Mouse (Mus musculus) testis, adult 2 months (tissue): ENCODE measurements around the gene Ldlr. TPM values are rescaled to one million over a fixed set of nuclear protein-coding genes. Genes with fewer than 3 reads are reported as not detected.
"Not testable (repeated sequence)": the region's sequence is repeated elsewhere in the genome, so short reads cannot be mapped to it uniquely, and the experiment has no call there.

Experiments used
- H3K27ac ChIP-seq: fragments of 200-500 bp; 2 replicates; pipeline ENCODE4 v1.5.1; 2012; ENCODE audit warnings: low read depth, low read length; ENCODE audit not compliant: control insufficient read depth, insufficient read depth
- H3K27me3 ChIP-seq: fragments of 200-500 bp; 2 replicates; pipeline ENCODE4 v1.6.1; 2012; ENCODE audit warnings: mild to moderate bottlenecking, low read length, moderate library complexity; ENCODE audit not compliant: control insufficient read depth, insufficient read depth
- H3K36me3 ChIP-seq: fragments of 200-500 bp; 2 replicates; pipeline ENCODE4 v1.6.1; 2012; ENCODE audit warnings: mild to moderate bottlenecking, low read length; ENCODE audit not compliant: control insufficient read depth, insufficient read depth
- H3K4me1 ChIP-seq: fragments of 200-500 bp; 2 replicates; pipeline ENCODE4 v1.6.1; 2012; ENCODE audit warnings: low read length; ENCODE audit not compliant: control insufficient read depth, insufficient read depth
- H3K4me3 ChIP-seq: fragments of 200-500 bp; 2 replicates; pipeline ENCODE4 v1.5.1; 2012; ENCODE audit warnings: low read depth, mild to moderate bottlenecking, low read length, moderate library complexity, mixed read lengths; ENCODE audit not compliant: control insufficient read depth
- CTCF ChIP-seq: fragments of 200-500 bp; IDR thresholded peaks from 2 replicates; pipeline ENCODE4 v1.5.1; 2012; ENCODE audit warnings: low read depth, mild to moderate bottlenecking, inconsistent platforms, low read length, moderate library complexity; ENCODE audit not compliant: control insufficient read depth, insufficient read depth, insufficient replicate concordance
- POLR2A ChIP-seq: fragments of 200-500 bp; IDR thresholded peaks from 2 replicates; pipeline ENCODE4 v1.6.1; 2012; ENCODE audit warnings: low read depth, mild to moderate bottlenecking, inconsistent platforms, low read length, moderate library complexity; ENCODE audit not compliant: control insufficient read depth
- polyA plus RNA-seq: library from polyadenylated mRNA; depleted of rRNA; stranded (reverse); fragments of >200 nt; gene quantifications from 2 replicates; pipeline ENCODE4 v1.2.3, GENCODE M21; 2012

The Ldlr gene
- polyA plus RNA-seq, 1 experiment: 2.9 TPM

GRCm38 (mm10) chr9:21768511-21769411 lies 45.5 kb downstream of the Ldlr start:
- TF ChIP-seq CTCF (no peak), POLR2A (no peak)
- Histone ChIP-seq H3K36me3 (no peaks in the 10 kb centered on the region), H3K4me3 (no peak overlapping the region)

GRCm38 (mm10) chr9:21769558-21770183 lies 46.4 kb downstream of the Ldlr start:
- H3K27me3 ChIP-seq: no peaks in the 10 kb centered on the region
- peak overlapping the region; percentile 39 for H3K27ac ChIP-seq
- H3K4me1 ChIP-seq: peaks cover 12% of the 10 kb centered on the region
- no peak overlapping the region for H3K4me3 ChIP-seq
- no peak for TF ChIP-seq POLR2A
- TF ChIP-seq CTCF: no peak
- H3K36me3 ChIP-seq: no peaks in the 10 kb centered on the region

More at GRCm38 (mm10) chr9:21768511-21769411, 45.5 kb downstream of the Ldlr start:
- Histone ChIP-seq H3K27ac (peak overlapping the region; percentile 74), H3K27me3 (no peaks in the 10 kb centered on the region), H3K4me1 (peaks cover 12% of the 10 kb centered on the region)

- H3K4me1 ChIP-seq, H3K27ac ChIP-seq, H3K4me3 ChIP-seq, H3K27me3 ChIP-seq, H3K36me3 ChIP-seq: not testable (repeated sequence)
Observed at GRCm38 (mm10) chr9:21773396-21773795, 50.1 kb downstream of the Ldlr start.

DNA sequence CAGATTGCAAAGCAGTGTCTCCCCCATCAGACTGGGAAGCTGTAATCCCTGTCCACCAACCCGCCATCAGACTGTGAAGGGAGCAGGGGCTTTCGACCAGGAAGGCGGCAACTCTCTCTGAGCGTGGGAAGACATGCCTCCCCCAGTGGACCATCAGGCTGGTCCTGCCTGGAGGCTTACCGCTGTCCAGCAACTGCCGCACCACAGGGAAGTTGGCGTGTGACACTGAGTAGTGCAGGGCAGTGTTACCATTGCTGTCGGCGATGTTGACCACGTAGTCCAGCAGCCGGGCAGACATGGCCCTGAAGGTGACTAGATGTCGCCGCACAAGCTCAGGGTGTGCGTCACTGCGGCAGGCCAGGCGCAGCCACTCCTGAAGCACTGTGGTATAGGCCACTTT lies 51.1 kb downstream of the Ldlr start:
- Histone ChIP-seq H3K4me3 (no peak overlapping the region), H3K27me3 (no peaks in the 10 kb centered on the region), H3K27ac (no peak overlapping the region), H3K4me1 (peaks cover 2% of the 10 kb centered on the region), H3K36me3 (no peaks in the 10 kb centered on the region)
- TF ChIP-seq CTCF (no peak), POLR2A (no peak)

DNA sequence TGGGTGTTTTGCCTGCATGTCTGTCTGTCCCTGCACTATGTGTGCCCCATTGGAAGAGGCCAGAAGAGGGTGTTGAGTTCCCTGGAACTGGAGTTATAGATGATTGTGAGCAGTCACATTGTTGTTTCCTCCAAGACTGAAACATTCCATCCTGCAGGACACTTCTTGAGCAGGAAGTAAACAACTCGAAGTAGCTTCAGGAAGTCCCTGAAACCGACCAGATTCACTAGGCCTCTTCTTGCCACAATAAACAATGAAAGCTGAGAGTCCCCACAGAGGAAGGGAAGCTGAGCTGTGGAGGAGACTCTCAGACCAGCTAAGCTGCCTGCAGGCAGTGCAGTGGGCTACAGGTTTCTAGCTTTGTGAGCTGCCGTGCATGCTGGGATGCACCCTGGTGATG lies 54.4 kb downstream of the Ldlr start:
- no peak overlapping the region for H3K4me3 ChIP-seq
- no peaks in the 10 kb centered on the region for H3K4me1 ChIP-seq
- no peak for TF ChIP-seq CTCF
- TF ChIP-seq POLR2A: no peak
- H3K36me3 ChIP-seq: no peaks in the 10 kb centered on the region
- H3K27ac ChIP-seq: no peak overlapping the region
- H3K27me3 ChIP-seq: no peaks in the 10 kb centered on the region

DNA sequence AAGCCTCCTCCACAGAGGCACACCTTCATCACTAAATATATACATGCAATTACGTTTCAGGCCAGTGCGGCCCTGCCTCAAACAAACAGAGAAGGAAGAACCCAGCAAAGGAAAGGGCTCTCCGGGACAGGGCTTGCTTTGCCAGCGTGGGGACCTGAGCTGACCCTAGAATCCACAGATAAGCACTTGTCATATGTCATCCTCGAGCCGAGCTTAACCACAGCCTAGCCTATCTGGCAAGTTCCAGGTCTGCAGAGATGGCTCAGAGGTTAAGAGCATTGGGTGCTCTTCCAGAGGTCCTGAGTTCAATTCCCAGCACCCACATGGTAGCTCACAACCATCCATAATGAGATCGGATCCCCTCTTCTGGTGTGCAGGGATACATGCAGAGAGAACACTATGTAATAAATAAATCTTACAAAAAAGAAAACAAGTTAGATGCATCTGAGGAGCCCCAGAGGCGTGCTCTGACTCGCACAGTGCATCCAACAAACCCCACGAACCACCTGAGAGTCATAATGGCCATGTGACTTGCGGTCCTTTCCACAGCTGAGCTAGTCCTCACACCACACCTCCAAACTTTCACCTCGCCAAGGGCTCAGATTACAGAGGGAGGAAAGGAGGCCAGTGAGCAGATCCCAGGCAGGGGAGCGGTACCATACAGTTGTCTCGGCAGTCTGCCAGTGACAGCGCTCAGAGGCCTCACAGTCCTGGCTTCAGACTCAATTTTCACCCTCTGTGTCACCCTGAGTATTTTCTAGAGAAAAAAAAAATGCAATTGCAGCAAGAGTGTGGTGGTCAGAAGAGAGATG lies 58.6 kb downstream of the Ldlr start:
- Histone ChIP-seq H3K4me1 (peaks cover 3% of the 10 kb centered on the region; the same call in 1 of the 2 replicates), H3K27me3 (no peaks in the 10 kb centered on the region), H3K27ac (no peak overlapping the region), H3K36me3 (no peaks in the 10 kb centered on the region), H3K4me3 (no peak overlapping the region)
- TF ChIP-seq CTCF: no peak
- TF ChIP-seq POLR2A: no peak
